Mouse (Mus musculus) hindbrain, embryonic 16.5 days (tissue): ENCODE measurements around the gene Arpc2. TPM values are rescaled to one million over a fixed set of nuclear protein-coding genes. Genes with fewer than 3 reads are reported as not detected.
"Not testable (repeated sequence)": the region's sequence is repeated elsewhere in the genome, so short reads cannot be mapped to it uniquely, and the experiment has no call there.

Experiments used
- ATAC-seq: fragments of 200-750 bp; cut with Nextera tagmentation; 2 replicates; pipeline ENCODE4 v1.8.0; 2017; ENCODE audit warnings: moderate TSS enrichment, moderate library complexity
- H3K27ac ChIP-seq: fragments of 300-500 bp; sonication (generic); 2 replicates; pipeline ENCODE4 v1.5.1; 2014; ENCODE audit warnings: low read depth, mild to moderate bottlenecking, control low read depth, low read length, moderate library complexity
- H3K27me3 ChIP-seq: fragments of 300-500 bp; sonication (generic); replicated peaks from 2 replicates; pipeline ENCODE4 v1.6.1; 2014; ENCODE audit warnings: low read length; ENCODE audit not compliant: control insufficient read depth, insufficient read depth
- H3K36me3 ChIP-seq: fragments of 300-500 bp; sonication (generic); 2 replicates; pipeline ENCODE4 v1.6.1; 2014; ENCODE audit warnings: mild to moderate bottlenecking, low read length, moderate library complexity, mixed read lengths; ENCODE audit not compliant: control insufficient read depth, insufficient read depth
- H3K4me1 ChIP-seq: fragments of 300-500 bp; sonication (generic); 2 replicates; pipeline ENCODE4 v1.6.1; 2014; ENCODE audit warnings: low read depth, low read length; ENCODE audit not compliant: control insufficient read depth, insufficient read depth
- H3K4me2 ChIP-seq: fragments of 300-500 bp; sonication (generic); 2 replicates; pipeline ENCODE4 v1.6.1; 2014; ENCODE audit warnings: mild to moderate bottlenecking, low read length, control low read depth, moderate library complexity
- H3K4me3 ChIP-seq: fragments of 300-500 bp; sonication (generic); 2 replicates; pipeline ENCODE4 v1.5.1; 2014; ENCODE audit warnings: mild to moderate bottlenecking, low read length, control low read depth, moderate library complexity
- H3K9ac ChIP-seq: fragments of 300-500 bp; sonication (generic); 2 replicates; pipeline ENCODE4 v1.6.1; 2014; ENCODE audit warnings: low read depth, mild to moderate bottlenecking, control low read depth, low read length, moderate library complexity
- H3K9me3 ChIP-seq: fragments of 300-500 bp; sonication (generic); 2 replicates; pipeline ENCODE4 v1.6.1; 2014; ENCODE audit warnings: mild to moderate bottlenecking, low read length, moderate library complexity; ENCODE audit not compliant: control insufficient read depth
- WGBS: fragments of 180-500 bp; shearing (Covaris S2); extraction: QIAGEN DNeasy Blood & Tissue Kit; methylation state at CpG from one replicate; pipeline ENCODE4 v1.1.7; 2014; 5-methylcytosine and 5-hydroxymethylcytosine counted together
- polyA plus RNA-seq: library from polyadenylated mRNA; unstranded; fragments of >200 nt; fragmentation: Nextera tagmentation; extraction: Ambion mirVana; gene quantifications from 2 replicates; pipeline ENCODE4 v1.2.1, GENCODE M21; 2015

The Arpc2 gene
- polyA plus RNA-seq, 1 experiment from 2014 or later, result 415 TPM

- 16% methylated on average over 15 of the region's 15 CpGs for WGBS
- Histone ChIP-seq H3K4me1 (peaks cover 21% of the 10 kb centered on the region), H3K9me3 (no peaks in the 10 kb centered on the region), H3K27ac (peak overlapping the region; percentile 84), H3K4me3 (peak overlapping the region; percentile 86), H3K4me2 (peak overlapping the region; percentile 90), H3K27me3 (no peaks in the 10 kb centered on the region), H3K9ac (peak overlapping the region; percentile 84), H3K36me3 (peaks cover 23% of the 10 kb centered on the region)
- ATAC-seq, result peak; percentile 43
These were observed 48.0 kb downstream of the Arpc2 start for GRCm38 (mm10) chr1:74283686-74284463.

GRCm38 (mm10) chr1:74284543-74285160, 48.8 kb downstream of the Arpc2 start, which contains the start of the genes Aamp and Pnkd:
Gene Aamp (minus strand): TSS chr1:74284738.
Gene Pnkd (plus strand): TSS chr1:74284930.
- Histone ChIP-seq H3K4me3 (peak within 1 kb of the TSS; percentile 86), H3K36me3 (peaks cover 23% of the 10 kb centered on the region), H3K27ac (peak within 1 kb of the TSS; percentile 84), H3K27me3 (no peaks in the 10 kb centered on the region), H3K9me3 (no peaks in the 10 kb centered on the region), H3K4me2 (peak within 1 kb of the TSS; percentile 90), H3K4me1 (peaks cover 21% of the 10 kb centered on the region), H3K9ac (peak within 1 kb of the TSS; percentile 84)
- under 1% methylated on average over 56 of the region's 56 CpGs for WGBS
- peak; percentile 97 for ATAC-seq

GRCm38 (mm10) chr1:74285212-74286010, 49.5 kb downstream of the Arpc2 start:
- Histone ChIP-seq H3K4me3 (peak overlapping the region; percentile 86), H3K27me3 (no peaks in the 10 kb centered on the region), H3K4me2 (peak overlapping the region; percentile 65), H3K9me3 (no peaks in the 10 kb centered on the region), H3K9ac (peak overlapping the region; percentile 69), H3K27ac (peak overlapping the region; percentile 57), H3K36me3 (peaks cover 19% of the 10 kb centered on the region), H3K4me1 (peaks cover 21% of the 10 kb centered on the region)
- WGBS, result 4% methylated on average over 23 of the region's 23 CpGs
- ATAC-seq, result no peak; the same call in 1 of the 2 replicates

GRCm38 (mm10) chr1:74286869-74287607, 51.2 kb downstream of the Arpc2 start:
- not testable (repeated sequence) for H3K9me3 ChIP-seq, ATAC-seq, H3K9ac ChIP-seq, H3K36me3 ChIP-seq, H3K4me3 ChIP-seq, H3K27ac ChIP-seq, H3K4me2 ChIP-seq, H3K27me3 ChIP-seq
- H3K4me1 ChIP-seq, result peaks cover 21% of the 10 kb centered on the region
- 65% methylated on average over 15 of the region's 17 CpGs for WGBS

- ATAC-seq, result no peak
- Histone ChIP-seq H3K9me3 (no peaks in the 10 kb centered on the region), H3K4me3 (no peak overlapping the region), H3K4me1 (peaks cover 12% of the 10 kb centered on the region), H3K9ac (peak overlapping the region; percentile 17; the same call in 1 of the 2 replicates), H3K4me2 (no peak overlapping the region), H3K27ac (no peak overlapping the region), H3K27me3 (no peaks in the 10 kb centered on the region), H3K36me3 (no peaks in the 10 kb centered on the region; the same call in 1 of the 2 replicates)
- 75% methylated on average over 4 of the region's 4 CpGs for WGBS
These were observed 52.4 kb downstream of the Arpc2 start for GRCm38 (mm10) chr1:74288327-74288726.

- Histone ChIP-seq H3K4me3 (no peak overlapping the region), H3K9ac (no peak overlapping the region), H3K36me3 (no peaks in the 10 kb centered on the region; the same call in 1 of the 2 replicates), H3K4me1 (peaks cover 6% of the 10 kb centered on the region), H3K27me3 (no peaks in the 10 kb centered on the region), H3K4me2 (no peak overlapping the region), H3K27ac (no peak overlapping the region), H3K9me3 (no peaks in the 10 kb centered on the region)
- ATAC-seq, result no peak
- 91% methylated on average over 9 of the region's 9 CpGs for WGBS
These were observed 53.4 kb downstream of the Arpc2 start for GRCm38 (mm10) chr1:74289248-74289647.

GRCm38 (mm10) chr1:74289740-74290139, 53.9 kb downstream of the Arpc2 start:
- Histone ChIP-seq H3K4me3 (no peak overlapping the region), H3K27ac (no peak overlapping the region), H3K9ac (no peak overlapping the region), H3K27me3 (no peaks in the 10 kb centered on the region), H3K4me2 (no peak overlapping the region), H3K4me1 (peaks cover 6% of the 10 kb centered on the region), H3K36me3 (no peaks in the 10 kb centered on the region; the same call in 1 of the 2 replicates), H3K9me3 (no peaks in the 10 kb centered on the region)
- 92% methylated on average over 2 of the region's 2 CpGs for WGBS
- no peak for ATAC-seq

- Histone ChIP-seq H3K4me2 (no peak overlapping the region), H3K9ac (0 out of 2 replicates have a peak overlapping the region, but pooled peaks have one; percentile 8), H3K27me3 (no peaks in the 10 kb centered on the region), H3K4me1 (peaks cover 8% of the 10 kb centered on the region), H3K36me3 (no peaks in the 10 kb centered on the region; the same call in 1 of the 2 replicates), H3K27ac (no peak overlapping the region), H3K4me3 (no peak overlapping the region), H3K9me3 (no peaks in the 10 kb centered on the region)
- WGBS, result 84% methylated on average over 5 of the region's 5 CpGs
- ATAC-seq, result peak; percentile 29; the same call in 1 of the 2 replicates
These were observed 54.3 kb downstream of the Arpc2 start for GRCm38 (mm10) chr1:74290141-74290540.
